Mouse (Mus musculus) forebrain, postnatal 0 days (tissue): ENCODE measurements around the gene Bag6. TPM values are rescaled to one million over a fixed set of nuclear protein-coding genes. Genes with fewer than 3 reads are reported as not detected.

ENCODE experiments used
- ATAC-seq: fragments of 200-750 bp; cut with Nextera tagmentation; 2 replicates; pipeline ENCODE4 v1.8.0; 2017; ENCODE audit warnings: mild to moderate bottlenecking, moderate library complexity
- DNase-seq: peaks from one replicate; pipeline ENCODE4 v3.0.0-alpha.2; 2015
- H3K27ac ChIP-seq: fragments of 300-500 bp; sonication (generic); 2 replicates; pipeline ENCODE4 v1.5.1; 2014; ENCODE audit warnings: low read depth, mild to moderate bottlenecking, antibody characterized with exemption, low read length, moderate library complexity, mixed read lengths
- H3K27me3 ChIP-seq: fragments of 300-500 bp; sonication (generic); 2 replicates; pipeline ENCODE4 v1.6.1; 2014; ENCODE audit warnings: mild to moderate bottlenecking, low read length, mixed read lengths; ENCODE audit not compliant: insufficient read depth
- H3K36me3 ChIP-seq: fragments of 300-500 bp; sonication (generic); 2 replicates; pipeline ENCODE4 v1.6.1; 2014; ENCODE audit warnings: mild to moderate bottlenecking, moderate library complexity; ENCODE audit not compliant: insufficient read depth
- H3K4me1 ChIP-seq: fragments of 300-500 bp; sonication (generic); 2 replicates; pipeline ENCODE4 v1.6.1; 2014; ENCODE audit warnings: antibody characterized with exemption; ENCODE audit not compliant: insufficient read depth
- H3K4me2 ChIP-seq: fragments of 300-500 bp; sonication (generic); 2 replicates; pipeline ENCODE4 v1.6.1; 2014; ENCODE audit warnings: low read depth, mild to moderate bottlenecking, moderate library complexity
- H3K4me3 ChIP-seq: fragments of 300-500 bp; sonication (generic); 2 replicates; pipeline ENCODE4 v1.5.1; 2014; ENCODE audit warnings: low read depth, low read length, mixed read lengths
- H3K9ac ChIP-seq: fragments of 300-500 bp; sonication (generic); 2 replicates; pipeline ENCODE4 v1.6.1; 2014; ENCODE audit warnings: mild to moderate bottlenecking
- H3K9me3 ChIP-seq: fragments of 300-500 bp; sonication (generic); 2 replicates; pipeline ENCODE4 v1.6.1; 2016; ENCODE audit warnings: low read length
- CTCF ChIP-seq: sonication (generic); IDR thresholded peaks from 2 replicates; pipeline ENCODE4 v1.5.1; 2016; ENCODE audit warnings: antibody characterized with exemption, control low read depth, low read depth
- WGBS: fragments of 180-500 bp; shearing (Covaris S2); extraction: QIAGEN DNeasy Blood & Tissue Kit; methylation state at CpG from one replicate; pipeline ENCODE4 v1.1.7; 2014; 5-methylcytosine and 5-hydroxymethylcytosine counted together
- polyA plus RNA-seq: library from polyadenylated mRNA; unstranded; fragments of >200 nt; fragmentation: Nextera tagmentation; extraction: Ambion mirVana; gene quantifications from 2 replicates; pipeline ENCODE4 v1.2.1, GENCODE M21; 2015
- total RNA-seq: library from RNA; depleted of rRNA; stranded (reverse); fragments of >200 nt; gene quantifications from 2 replicates; pipeline ENCODE4 v1.2.3, GENCODE M21; 2014

Bag6 gene
- total and polyA plus RNA-seq, 2 experiments from 2014 or later: 71.9 to 340 TPM

GRCm38 (mm10) chr17:35162730-35163129 lies 27.8 kb downstream of the Bag6 start:
- no peaks in the 10 kb centered on the region for H3K9me3 ChIP-seq
- peaks cover 50% of the 10 kb centered on the region for H3K36me3 ChIP-seq
- peaks cover 17% of the 10 kb centered on the region for H3K4me1 ChIP-seq
- no peak for TF ChIP-seq CTCF
- no peak for ATAC-seq
- 22% methylated on average over 12 of the region's 12 CpGs for WGBS
- H3K4me2 ChIP-seq: peak overlapping the region; percentile 66
- H3K27me3 ChIP-seq: no peaks in the 10 kb centered on the region
- peak overlapping the region; percentile 94 for H3K4me3 ChIP-seq
- H3K27ac ChIP-seq: peak overlapping the region; percentile 29; the same call in 1 of the 2 replicates
- H3K9ac ChIP-seq: peak overlapping the region; percentile 100
- no peak for DNase-seq

GRCm38 (mm10) chr17:35163326-35164081 lies 28.5 kb downstream of the Bag6 start:
- no peak for ATAC-seq
- peak overlapping the region; percentile 66 for H3K4me2 ChIP-seq
- no peak for DNase-seq
- 7% methylated on average over 8 of the region's 8 CpGs for WGBS
- peak overlapping the region; percentile 100 for H3K9ac ChIP-seq
- H3K9me3 ChIP-seq: no peaks in the 10 kb centered on the region
- TF ChIP-seq CTCF: no peak
- peak overlapping the region; percentile 94 for H3K4me3 ChIP-seq
- peaks cover 42% of the 10 kb centered on the region for H3K36me3 ChIP-seq
- H3K27ac ChIP-seq: peak overlapping the region; percentile 98
- no peaks in the 10 kb centered on the region for H3K27me3 ChIP-seq
- peaks cover 17% of the 10 kb centered on the region for H3K4me1 ChIP-seq

GRCm38 (mm10) chr17:35164218-35164567 lies 29.2 kb downstream of the Bag6 start:
- no peak for DNase-seq
- no peak for ATAC-seq
- Histone ChIP-seq H3K36me3 (peaks cover 35% of the 10 kb centered on the region), H3K4me2 (peak overlapping the region; percentile 66), H3K4me1 (peaks cover 17% of the 10 kb centered on the region), H3K9me3 (no peaks in the 10 kb centered on the region), H3K27me3 (no peaks in the 10 kb centered on the region), H3K27ac (peak overlapping the region; percentile 98), H3K9ac (peak overlapping the region; percentile 100), H3K4me3 (peak overlapping the region; percentile 94)
- TF ChIP-seq CTCF: no peak
- WGBS: 0% methylated on average over 13 of the region's 28 CpGs

GRCm38 (mm10) chr17:35164568-35165450 lies 29.8 kb downstream of the Bag6 start, which contains the start of gene Prrc2a:
Gene Prrc2a, minus strand, starts transcription at chr17:35164897.
- 1% methylated on average over 76 of the region's 89 CpGs for WGBS
- H3K9me3 ChIP-seq: no peaks in the 10 kb centered on the region
- H3K4me3 ChIP-seq: peak within 1 kb of the TSS; percentile 94
- DNase-seq: peak; percentile 100
- H3K4me2 ChIP-seq: peak within 1 kb of the TSS; percentile 66
- no peak for TF ChIP-seq CTCF
- peak within 1 kb of the TSS; percentile 98 for H3K27ac ChIP-seq
- ATAC-seq: peak; percentile 93
- peaks cover 29% of the 10 kb centered on the region for H3K36me3 ChIP-seq
- peak within 1 kb of the TSS; percentile 100 for H3K9ac ChIP-seq
- peaks cover 17% of the 10 kb centered on the region for H3K4me1 ChIP-seq
- no peaks in the 10 kb centered on the region for H3K27me3 ChIP-seq

- Histone ChIP-seq H3K9ac (peak overlapping the region; percentile 46), H3K4me1 (peaks cover 17% of the 10 kb centered on the region), H3K27ac (peak overlapping the region; percentile 93), H3K4me2 (peak overlapping the region; percentile 53), H3K36me3 (peaks cover 21% of the 10 kb centered on the region), H3K9me3 (no peaks in the 10 kb centered on the region), H3K27me3 (no peaks in the 10 kb centered on the region), H3K4me3 (peak overlapping the region; percentile 94)
- ATAC-seq (peak; percentile 86), DNase-seq (no peak)
- WGBS: 20% methylated on average over 12 of the region's 12 CpGs
- no peak for TF ChIP-seq CTCF
Observed at GRCm38 (mm10) chr17:35165451-35166155, 30.6 kb downstream of the Bag6 start.

- ATAC-seq (no peak), DNase-seq (peak; percentile 86)
- 68% methylated on average over 8 of the region's 8 CpGs for WGBS
- Histone ChIP-seq H3K4me1 (peaks cover 17% of the 10 kb centered on the region), H3K36me3 (peaks cover 12% of the 10 kb centered on the region), H3K27me3 (no peaks in the 10 kb centered on the region), H3K9me3 (no peaks in the 10 kb centered on the region), H3K4me3 (no peak overlapping the region; the same call in 1 of the 2 replicates), H3K27ac (peak overlapping the region; percentile 93), H3K4me2 (peak overlapping the region; percentile 53), H3K9ac (no peak overlapping the region)
- TF ChIP-seq CTCF: peak; percentile 82
Observed at GRCm38 (mm10) chr17:35166352-35167035, 31.5 kb downstream of the Bag6 start.
